Mouse (Mus musculus): ENCODE data around the gene Snx1.

Gene Snx1

GRCm38 (mm10) chr9:66127193-66127546 is 783 bp upstream of the Snx1 start:
- DNase-seq (ENCODE audit: low spot score): no peak

- no peak for DNase-seq (ENCODE audit: low spot score)
These were observed 588 bp downstream of the Snx1 start for GRCm38 (mm10) chr9:66125543-66126455.

GRCm38 (mm10) chr9:66124681-66125542 is 1.5 kb downstream of the Snx1 start:
- peak; percentile 98 for DNase-seq (ENCODE audit: low spot score)

GRCm38 (mm10) chr9:66124111-66124531 is 2.3 kb downstream of the Snx1 start:
- no peak for DNase-seq (ENCODE audit: low spot score)

GRCm38 (mm10) chr9:66123648-66124047 is 2.7 kb downstream of the Snx1 start:
- no peak for DNase-seq (ENCODE audit: low spot score)

GRCm38 (mm10) chr9:66121421-66121820 is 5.0 kb downstream of the Snx1 start:
- DNase-seq (ENCODE audit: low spot score): no peak

GRCm38 (mm10) chr9:66120945-66121344 is 5.4 kb downstream of the Snx1 start:
- no peak for DNase-seq (ENCODE audit: low spot score)

- no peak for DNase-seq (ENCODE audit: low spot score)
These were observed 6.3 kb downstream of the Snx1 start for GRCm38 (mm10) chr9:66120106-66120505.

- no peak for DNase-seq (ENCODE audit: low spot score)
These were observed 6.9 kb downstream of the Snx1 start for GRCm38 (mm10) chr9:66119498-66119897.

GRCm38 (mm10) chr9:66116890-66117289 is 9.5 kb downstream of the Snx1 start:
- no peak for DNase-seq (ENCODE audit: low spot score)

- no peak for DNase-seq (ENCODE audit: low spot score)
These were observed 12.0 kb downstream of the Snx1 start for GRCm38 (mm10) chr9:66114341-66114740.

- no peak for DNase-seq (ENCODE audit: low spot score)
These were observed 15.6 kb downstream of the Snx1 start for GRCm38 (mm10) chr9:66110611-66111379.

GRCm38 (mm10) chr9:66110126-66110525 is 16.3 kb downstream of the Snx1 start:
- no peak for DNase-seq (ENCODE audit: low spot score)

- DNase-seq (ENCODE audit: low spot score): no peak
These were observed 16.8 kb downstream of the Snx1 start for GRCm38 (mm10) chr9:66109574-66109973.

- no peak for DNase-seq (ENCODE audit: low spot score)
These were observed 21.2 kb downstream of the Snx1 start for GRCm38 (mm10) chr9:66105168-66105567.

GRCm38 (mm10) chr9:66104601-66105000 is 21.8 kb downstream of the Snx1 start:
- no peak for DNase-seq (ENCODE audit: low spot score)

- no peak for DNase-seq (ENCODE audit: low spot score)
These were observed 23.7 kb downstream of the Snx1 start for GRCm38 (mm10) chr9:66102668-66103067.

- DNase-seq (ENCODE audit: low spot score): no peak
These were observed 24.8 kb downstream of the Snx1 start for GRCm38 (mm10) chr9:66101577-66101976.

- DNase-seq (ENCODE audit: low spot score): no peak
These were observed 33.7 kb downstream of the Snx1 start for GRCm38 (mm10) chr9:66092664-66093063.

- no peak for DNase-seq (ENCODE audit: low spot score)
These were observed 34.8 kb downstream of the Snx1 start for GRCm38 (mm10) chr9:66091327-66092231.

GRCm38 (mm10) chr9:66090593-66091244 is 35.7 kb downstream of the Snx1 start:
- no peak for DNase-seq (ENCODE audit: low spot score)
